Mouse (Mus musculus): Measurements from ENCODE around the gene Alg3. TPM values are rescaled to one million over a fixed set of nuclear protein-coding genes. Genes with fewer than 3 reads are reported as not detected.

Gene Alg3
- total RNA-seq, 1 experiment = 28.9 TPM

DNA sequence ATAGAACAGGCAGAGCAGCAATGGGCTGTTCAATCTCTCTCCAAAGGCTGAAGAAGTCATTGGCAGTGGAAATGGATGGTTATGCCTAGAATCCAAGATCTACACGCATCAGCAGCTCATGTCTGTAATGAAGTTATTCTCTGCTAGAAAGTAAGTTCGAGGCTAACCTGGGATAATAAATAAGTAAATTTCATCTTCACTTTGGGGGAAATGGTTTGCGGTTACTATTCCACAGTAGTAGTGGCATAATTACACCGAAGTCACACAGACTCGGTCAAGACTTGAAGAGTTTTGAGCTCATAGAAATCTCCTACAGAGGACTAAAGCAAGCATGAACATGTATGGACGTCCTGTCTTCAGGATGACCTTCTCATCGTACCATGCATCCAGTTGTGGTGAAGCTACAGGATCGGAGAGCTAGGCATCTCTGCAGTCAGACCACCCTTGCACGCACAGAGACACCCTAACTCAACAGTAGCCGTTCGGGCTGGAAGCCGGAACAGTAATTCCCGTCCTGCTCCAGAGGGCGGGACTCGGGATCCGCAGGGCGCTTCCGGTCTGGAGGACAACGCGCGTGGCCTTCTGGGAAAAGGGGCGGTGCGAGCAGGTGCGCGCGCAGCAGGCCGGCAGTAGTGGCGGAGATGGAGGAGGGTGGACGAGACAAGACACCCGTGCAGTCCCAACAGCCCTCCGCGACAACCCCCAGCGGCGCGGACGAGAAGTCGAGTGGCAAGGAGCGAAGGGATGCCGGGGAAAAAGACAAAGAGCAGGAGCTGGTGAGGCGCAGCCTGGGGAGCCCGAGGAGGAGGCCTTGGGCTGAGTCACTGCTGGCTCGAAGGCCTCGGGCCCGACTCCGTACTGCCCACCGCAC, 39.8 kb upstream of the Alg3 start, which contains the start of gene Psmd2:
Gene Psmd2, plus strand, starts transcription at position 577 of the 871 bp plus-strand sequence.
- DNase-seq (ENCODE audit: low read depth, low spot score) = peak; percentile 88
- Histone ChIP-seq H3K4me3 (ENCODE audit: insufficient read depth in 1 of 2, low read depth in 1 of 2, low read length in 2 of 2, poor library complexity in 1 of 2, severe bottlenecking in 1 of 2) (peak within 1 kb of the TSS; percentile 74 to 97), H3K36me3 (ENCODE audit: control insufficient read depth, insufficient read depth, low read length, poor library complexity, severe bottlenecking) (peaks cover 17% of the 10 kb centered on the region), H3K9ac (ENCODE audit: insufficient read depth, low read depth, low read length, poor library complexity, severe bottlenecking) (peak within 1 kb of the TSS; percentile 98), H3K27ac (ENCODE audit: insufficient read depth, low read depth, low read length, poor library complexity, severe bottlenecking) (peak within 1 kb of the TSS; percentile 56), H3K9me3 (ENCODE audit: control insufficient read depth, insufficient read depth, low read depth, low read length) (no peaks in the 10 kb centered on the region), H3K4me1 (ENCODE audit: control insufficient read depth in 2 of 2, insufficient read depth in 2 of 2, low read length in 2 of 2, poor library complexity in 1 of 2) (0 out of 4 replicates have a peak, but pooled peaks cover 0 to 2% of the 10 kb centered on the region in 2 experiments)
- in situ Hi-C loops (cut with MboI; ENCODE audit: low sequenced_read_pairs in 2 of 2, unreplicated experiment in 2 of 2) = no loop called here
- TF ChIP-seq MAFK (IDR thresholded peaks at IDR 0.05; ENCODE audit: insufficient read depth, low read depth, low read length) (no peak), HCFC1 (IDR thresholded peaks at IDR 0.05; ENCODE audit: borderline replicate concordance, insufficient read depth, low read length) (peak; percentile 83)

- TF ChIP-seq ZNF384 (IDR thresholded peaks at IDR 0.05; ENCODE audit: low read depth, low read length) (no peak), ZC3H11A (IDR thresholded peaks at IDR 0.05; ENCODE audit: borderline replicate concordance, low read depth, low read length) (no peak), HCFC1 (IDR thresholded peaks at IDR 0.05; ENCODE audit: borderline replicate concordance, insufficient read depth, low read length) (no peak), MAFK (IDR thresholded peaks at IDR 0.05; ENCODE audit: insufficient read depth, low read depth, low read length) (no peak), CHD2 (IDR thresholded peaks at IDR 0.05; ENCODE audit: low read depth, low read length) (no peak)
- H3K27ac ChIP-seq (ENCODE audit: insufficient read depth, low read depth, low read length, poor library complexity, severe bottlenecking) = no peak overlapping the region
- in situ Hi-C loops (cut with MboI; ENCODE audit: low sequenced_read_pairs in 2 of 2, unreplicated experiment in 2 of 2) = loop anchor here in 1 of 2 experiments (10.0 kb wide), 1 partner anchor 139 kb away; no protein-coding TSS in a partner anchor
These were observed 32.4 kb upstream of the Alg3 start for GRCm38 (mm10) chr16:20643911-20644310.

GRCm38 (mm10) chr16:20642161-20642560, 30.6 kb upstream of the Alg3 start:
- H3K36me3 ChIP-seq (ENCODE audit: control insufficient read depth, insufficient read depth, low read length, poor library complexity, severe bottlenecking) = no peaks in the 10 kb centered on the region
- no peak overlapping the region for H3K9ac ChIP-seq (ENCODE audit: insufficient read depth, low read depth, low read length, poor library complexity, severe bottlenecking)
- H3K4me1 ChIP-seq (ENCODE audit: control insufficient read depth in 2 of 2, insufficient read depth in 2 of 2, low read length in 2 of 2, poor library complexity in 1 of 2) = no peaks in the 10 kb centered on the region
- no peak overlapping the region for H3K27ac ChIP-seq (ENCODE audit: insufficient read depth, low read depth, low read length, poor library complexity, severe bottlenecking)
- no peaks in the 10 kb centered on the region for H3K9me3 ChIP-seq (ENCODE audit: control insufficient read depth, insufficient read depth, low read depth, low read length)
- TF ChIP-seq CHD2 (IDR thresholded peaks at IDR 0.05; ENCODE audit: low read depth, low read length) (no peak), ZC3H11A (IDR thresholded peaks at IDR 0.05; ENCODE audit: borderline replicate concordance, low read depth, low read length) (no peak), MAFK (IDR thresholded peaks at IDR 0.05; ENCODE audit: insufficient read depth, low read depth, low read length) (no peak), HCFC1 (IDR thresholded peaks at IDR 0.05; ENCODE audit: borderline replicate concordance, insufficient read depth, low read length) (no peak), ZNF384 (IDR thresholded peaks at IDR 0.05; ENCODE audit: low read depth, low read length) (no peak)
- no peak for DNase-seq (ENCODE audit: low read depth, low spot score)
- H3K4me3 ChIP-seq (ENCODE audit: insufficient read depth in 1 of 2, low read depth in 1 of 2, low read length in 2 of 2, poor library complexity in 1 of 2, severe bottlenecking in 1 of 2) = no peak overlapping the region
- in situ Hi-C loops (cut with MboI; ENCODE audit: low sequenced_read_pairs in 2 of 2, unreplicated experiment in 2 of 2) = loop anchor here in 1 of 2 experiments (10.0 kb wide), 1 partner anchor 137 kb away; no protein-coding TSS in a partner anchor

More at GRCm38 (mm10) chr16:20643911-20644310, 32.4 kb upstream of the Alg3 start:
- Histone ChIP-seq H3K9ac (ENCODE audit: insufficient read depth, low read depth, low read length, poor library complexity, severe bottlenecking) (no peak overlapping the region), H3K4me3 (ENCODE audit: insufficient read depth in 1 of 2, low read depth in 1 of 2, low read length in 2 of 2, poor library complexity in 1 of 2, severe bottlenecking in 1 of 2) (no peak overlapping the region), H3K4me1 (ENCODE audit: control insufficient read depth in 2 of 2, insufficient read depth in 2 of 2, low read length in 2 of 2, poor library complexity in 1 of 2) (no peaks in the 10 kb centered on the region), H3K9me3 (ENCODE audit: control insufficient read depth, insufficient read depth, low read depth, low read length) (no peaks in the 10 kb centered on the region), H3K36me3 (ENCODE audit: control insufficient read depth, insufficient read depth, low read length, poor library complexity, severe bottlenecking) (no peaks in the 10 kb centered on the region)
- no peak for DNase-seq (ENCODE audit: low read depth, low spot score)

DNA sequence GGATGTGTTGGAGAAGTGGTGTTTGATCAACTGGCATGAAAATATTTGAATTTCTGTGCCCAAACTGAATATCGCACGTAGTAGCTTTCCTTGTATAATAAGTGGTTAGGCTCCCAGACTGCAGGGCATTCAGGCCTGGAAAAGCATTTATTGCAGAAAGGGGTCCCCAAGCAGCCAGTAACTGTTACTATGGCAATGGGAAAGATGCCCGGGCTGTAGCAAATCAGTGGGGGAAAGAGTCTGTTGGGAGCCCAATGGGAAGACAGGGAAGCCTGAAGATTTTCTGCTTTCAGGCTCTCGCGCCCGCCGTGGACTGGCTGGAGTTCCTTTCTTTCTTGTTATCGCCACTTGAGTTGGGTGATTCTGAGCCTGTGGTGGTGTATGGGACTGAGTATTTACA, 26.8 kb upstream of the Alg3 start:
- Histone ChIP-seq H3K4me1 (ENCODE audit: control insufficient read depth in 2 of 2, insufficient read depth in 2 of 2, low read length in 2 of 2, poor library complexity in 1 of 2) (no peaks in the 10 kb centered on the region), H3K4me3 (ENCODE audit: insufficient read depth in 1 of 2, low read depth in 1 of 2, low read length in 2 of 2, poor library complexity in 1 of 2, severe bottlenecking in 1 of 2) (no peak overlapping the region), H3K27ac (ENCODE audit: insufficient read depth, low read depth, low read length, poor library complexity, severe bottlenecking) (no peak overlapping the region), H3K9me3 (ENCODE audit: control insufficient read depth, insufficient read depth, low read depth, low read length) (no peaks in the 10 kb centered on the region), H3K9ac (ENCODE audit: insufficient read depth, low read depth, low read length, poor library complexity, severe bottlenecking) (no peak overlapping the region), H3K36me3 (ENCODE audit: control insufficient read depth, insufficient read depth, low read length, poor library complexity, severe bottlenecking) (no peaks in the 10 kb centered on the region)
- in situ Hi-C loops (cut with MboI; ENCODE audit: low sequenced_read_pairs in 2 of 2, unreplicated experiment in 2 of 2) = no loop called here
- TF ChIP-seq MAFK (IDR thresholded peaks at IDR 0.05; ENCODE audit: insufficient read depth, low read depth, low read length) (no peak), ZNF384 (IDR thresholded peaks at IDR 0.05; ENCODE audit: low read depth, low read length) (no peak), ZC3H11A (IDR thresholded peaks at IDR 0.05; ENCODE audit: borderline replicate concordance, low read depth, low read length) (no peak), CHD2 (IDR thresholded peaks at IDR 0.05; ENCODE audit: low read depth, low read length) (no peak), HCFC1 (IDR thresholded peaks at IDR 0.05; ENCODE audit: borderline replicate concordance, insufficient read depth, low read length) (no peak)
- no peak for DNase-seq (ENCODE audit: low read depth, low spot score)
